Mouse (Mus musculus): ENCODE data around the gene Appl2. TPM values are rescaled to one million over a fixed set of nuclear protein-coding genes. Genes with fewer than 3 reads are reported as not detected.
A peak's percentile ranks its signal among the peaks of the same experiment; 100 is the strongest.

The Appl2 gene
- polyA plus RNA-seq, 1 experiment, result 30.7 TPM

DNA sequence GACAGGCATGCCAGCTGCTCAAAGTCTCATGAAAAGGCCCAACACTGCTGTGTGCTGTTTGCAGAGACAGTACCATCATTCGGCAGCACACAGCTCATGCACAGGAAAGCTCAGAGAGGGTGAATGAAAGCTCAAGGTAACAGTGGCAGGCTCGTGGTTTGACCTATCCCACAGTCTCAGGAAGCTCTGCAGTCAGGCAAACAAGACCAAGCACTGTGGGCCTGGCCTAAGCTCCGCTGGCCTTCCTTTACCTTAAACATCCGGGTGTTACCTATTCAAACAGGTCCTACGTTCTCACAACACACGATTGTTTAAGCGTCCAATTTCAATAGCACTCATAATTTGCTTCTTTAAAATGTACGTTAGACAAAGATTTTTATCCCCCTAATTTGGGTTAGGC lies 4.4 kb downstream of the Appl2 start:
- Histone ChIP-seq H3K27ac (ENCODE audit: control insufficient read depth, insufficient read depth, low read depth, low read length) (peak overlapping the region; percentile 0; the same call in 1 of the 2 replicates), H3K4me3 (ENCODE audit: control insufficient read depth, low read depth, low read length) (no peak overlapping the region), H3K36me3 (ENCODE audit: control insufficient read depth, insufficient read depth, low read length) (no peaks in the 10 kb centered on the region), H3K4me1 (ENCODE audit: control insufficient read depth, insufficient read depth, low read length) (peaks cover 11% of the 10 kb centered on the region), H3K27me3 (ENCODE audit: control insufficient read depth, insufficient read depth, low read length) (no peaks in the 10 kb centered on the region)
- no peak for TF ChIP-seq POLR2A (IDR thresholded peaks at IDR 0.05; ENCODE audit: control insufficient read depth, low read depth, low read length)
- no peak for TF ChIP-seq CTCF (IDR thresholded peaks at IDR 0.05; ENCODE audit: control insufficient read depth, insufficient read depth, insufficient replicate concordance, low read depth, low read length)

DNA sequence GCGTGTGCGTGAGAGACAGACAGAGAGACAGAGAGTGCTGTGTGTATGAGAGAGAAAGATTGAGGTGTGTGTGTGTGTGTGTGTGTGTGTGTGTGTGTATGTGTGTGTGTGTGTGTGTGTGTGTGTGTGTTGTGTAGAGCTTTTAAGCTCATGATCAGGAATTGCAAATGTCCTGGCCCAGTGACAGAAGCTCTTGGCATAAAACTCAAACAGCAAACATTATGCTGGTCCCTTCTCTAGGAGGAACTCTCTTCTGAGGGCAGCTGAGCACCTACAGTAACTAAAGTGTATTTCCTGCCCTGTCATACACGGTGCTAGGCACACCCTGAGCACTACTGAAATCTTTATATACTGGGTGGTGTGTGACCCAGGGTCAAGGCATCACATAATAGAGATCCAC lies 6.9 kb downstream of the Appl2 start:
- no peaks in the 10 kb centered on the region for H3K36me3 ChIP-seq (ENCODE audit: control insufficient read depth, insufficient read depth, low read length)
- TF ChIP-seq CTCF (IDR thresholded peaks at IDR 0.05; ENCODE audit: control insufficient read depth, insufficient read depth, insufficient replicate concordance, low read depth, low read length) (no peak), POLR2A (IDR thresholded peaks at IDR 0.05; ENCODE audit: control insufficient read depth, low read depth, low read length) (no peak)
- H3K27ac ChIP-seq (ENCODE audit: control insufficient read depth, insufficient read depth, low read depth, low read length), result no peak overlapping the region
- H3K4me1 ChIP-seq (ENCODE audit: control insufficient read depth, insufficient read depth, low read length), result peaks cover 9% of the 10 kb centered on the region
- no peaks in the 10 kb centered on the region for H3K27me3 ChIP-seq (ENCODE audit: control insufficient read depth, insufficient read depth, low read length)
- H3K4me3 ChIP-seq (ENCODE audit: control insufficient read depth, low read depth, low read length), result no peak overlapping the region

DNA sequence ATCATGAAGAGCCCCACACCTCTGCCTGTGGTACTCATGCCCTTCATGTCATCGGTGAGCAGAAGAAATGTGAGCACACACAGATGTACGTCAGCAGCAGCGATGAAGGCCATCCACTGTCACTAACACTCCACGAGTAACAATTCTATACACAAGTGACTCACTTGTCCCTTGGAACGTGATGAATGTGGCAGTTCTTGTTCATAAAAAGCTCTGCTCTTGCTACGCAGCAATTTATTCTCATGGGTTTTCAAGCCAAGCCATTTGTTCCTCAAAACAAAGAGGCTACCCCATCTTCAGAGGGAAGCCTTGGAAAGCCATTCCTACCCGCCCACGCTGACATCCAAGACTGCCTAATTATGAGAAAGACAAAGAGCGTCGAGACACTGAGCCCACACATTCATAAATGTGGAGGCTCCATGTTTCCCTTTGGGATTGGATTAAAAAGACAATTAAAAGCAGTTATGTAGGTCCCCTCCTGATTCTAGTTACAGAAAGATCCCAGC lies 8.6 kb downstream of the Appl2 start:
- no peaks in the 10 kb centered on the region for H3K27me3 ChIP-seq (ENCODE audit: control insufficient read depth, insufficient read depth, low read length)
- peaks cover 7% of the 10 kb centered on the region for H3K4me1 ChIP-seq (ENCODE audit: control insufficient read depth, insufficient read depth, low read length)
- TF ChIP-seq CTCF (IDR thresholded peaks at IDR 0.05; ENCODE audit: control insufficient read depth, insufficient read depth, insufficient replicate concordance, low read depth, low read length) (no peak), POLR2A (IDR thresholded peaks at IDR 0.05; ENCODE audit: control insufficient read depth, low read depth, low read length) (no peak)
- H3K27ac ChIP-seq (ENCODE audit: control insufficient read depth, insufficient read depth, low read depth, low read length), result no peak overlapping the region
- no peak overlapping the region for H3K4me3 ChIP-seq (ENCODE audit: control insufficient read depth, low read depth, low read length)
- H3K36me3 ChIP-seq (ENCODE audit: control insufficient read depth, insufficient read depth, low read length), result no peaks in the 10 kb centered on the region

DNA sequence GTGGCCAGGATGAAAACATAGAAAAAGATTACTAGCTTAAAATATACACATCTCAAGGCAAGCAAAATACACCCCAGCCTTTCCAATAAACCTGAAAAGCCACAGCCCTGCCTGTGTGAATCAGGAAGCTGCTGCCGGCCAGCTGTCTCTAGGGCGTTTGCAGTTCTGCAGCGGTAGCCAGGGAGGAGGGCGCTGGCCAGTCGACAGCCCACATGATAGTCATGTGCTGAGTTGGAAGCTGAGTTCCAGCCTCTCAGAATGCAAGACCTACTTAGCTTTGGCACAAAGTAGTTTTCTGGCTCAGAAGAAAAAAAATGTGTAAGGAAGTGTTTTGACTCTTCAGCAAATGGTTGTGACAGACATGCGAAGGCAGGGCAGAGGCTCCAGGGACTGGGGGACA lies 11.2 kb downstream of the Appl2 start:
- H3K4me3 ChIP-seq (ENCODE audit: control insufficient read depth, low read depth, low read length), result no peak overlapping the region
- H3K27ac ChIP-seq (ENCODE audit: control insufficient read depth, insufficient read depth, low read depth, low read length), result peak overlapping the region; percentile 19; the same call in 1 of the 2 replicates
- no peaks in the 10 kb centered on the region for H3K4me1 ChIP-seq (ENCODE audit: control insufficient read depth, insufficient read depth, low read length)
- no peaks in the 10 kb centered on the region for H3K27me3 ChIP-seq (ENCODE audit: control insufficient read depth, insufficient read depth, low read length)
- H3K36me3 ChIP-seq (ENCODE audit: control insufficient read depth, insufficient read depth, low read length), result no peaks in the 10 kb centered on the region
- TF ChIP-seq POLR2A (IDR thresholded peaks at IDR 0.05; ENCODE audit: control insufficient read depth, low read depth, low read length) (no peak), CTCF (IDR thresholded peaks at IDR 0.05; ENCODE audit: control insufficient read depth, insufficient read depth, insufficient replicate concordance, low read depth, low read length) (no peak)

DNA sequence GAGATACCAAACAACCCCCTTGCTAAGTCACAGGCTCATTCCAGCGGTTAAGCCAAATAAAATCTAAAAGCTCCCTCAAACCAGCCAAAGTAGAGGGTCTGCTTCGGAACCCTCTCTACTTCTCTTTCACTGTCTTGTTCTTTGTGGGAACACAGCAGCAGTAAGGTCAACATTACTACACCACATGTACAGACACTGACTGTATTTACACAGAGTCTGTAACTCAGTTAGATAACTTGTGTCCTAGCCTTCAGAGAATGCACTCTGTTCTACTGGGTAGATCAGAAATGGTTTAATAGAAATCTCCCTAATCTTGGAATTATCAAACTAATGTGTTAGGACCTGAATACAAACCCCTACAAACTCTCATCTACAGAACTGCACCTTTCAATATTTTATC lies 12.3 kb downstream of the Appl2 start:
- Histone ChIP-seq H3K4me3 (ENCODE audit: control insufficient read depth, low read depth, low read length) (no peak overlapping the region), H3K4me1 (ENCODE audit: control insufficient read depth, insufficient read depth, low read length) (no peaks in the 10 kb centered on the region), H3K27ac (ENCODE audit: control insufficient read depth, insufficient read depth, low read depth, low read length) (no peak overlapping the region), H3K27me3 (ENCODE audit: control insufficient read depth, insufficient read depth, low read length) (no peaks in the 10 kb centered on the region), H3K36me3 (ENCODE audit: control insufficient read depth, insufficient read depth, low read length) (no peaks in the 10 kb centered on the region)
- TF ChIP-seq POLR2A (IDR thresholded peaks at IDR 0.05; ENCODE audit: control insufficient read depth, low read depth, low read length), result no peak
- no peak for TF ChIP-seq CTCF (IDR thresholded peaks at IDR 0.05; ENCODE audit: control insufficient read depth, insufficient read depth, insufficient replicate concordance, low read depth, low read length)

DNA sequence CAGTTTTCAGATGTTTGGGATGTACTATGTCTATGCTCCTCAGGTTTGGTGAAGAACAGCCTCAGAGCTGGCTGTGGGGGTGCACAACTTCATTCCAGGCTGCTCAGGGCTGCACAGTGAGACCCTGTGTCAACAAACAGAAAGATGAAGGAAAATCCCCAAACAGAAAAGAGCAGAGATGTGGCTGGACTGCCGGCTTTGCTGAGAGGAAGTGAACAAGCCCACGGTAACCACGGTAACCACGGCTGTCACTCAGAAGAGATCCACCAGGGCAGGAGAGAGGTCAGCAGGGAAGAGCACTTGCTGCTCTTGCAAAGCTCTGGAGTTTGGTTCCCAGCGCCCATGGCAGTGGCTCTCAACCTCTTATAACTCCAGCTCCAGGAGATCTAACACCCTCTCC lies 14.1 kb downstream of the Appl2 start:
- no peak for TF ChIP-seq CTCF (IDR thresholded peaks at IDR 0.05; ENCODE audit: control insufficient read depth, insufficient read depth, insufficient replicate concordance, low read depth, low read length)
- Histone ChIP-seq H3K4me1 (ENCODE audit: control insufficient read depth, insufficient read depth, low read length) (no peaks in the 10 kb centered on the region), H3K27ac (ENCODE audit: control insufficient read depth, insufficient read depth, low read depth, low read length) (no peak overlapping the region), H3K36me3 (ENCODE audit: control insufficient read depth, insufficient read depth, low read length) (no peaks in the 10 kb centered on the region), H3K27me3 (ENCODE audit: control insufficient read depth, insufficient read depth, low read length) (no peaks in the 10 kb centered on the region), H3K4me3 (ENCODE audit: control insufficient read depth, low read depth, low read length) (no peak overlapping the region)

DNA sequence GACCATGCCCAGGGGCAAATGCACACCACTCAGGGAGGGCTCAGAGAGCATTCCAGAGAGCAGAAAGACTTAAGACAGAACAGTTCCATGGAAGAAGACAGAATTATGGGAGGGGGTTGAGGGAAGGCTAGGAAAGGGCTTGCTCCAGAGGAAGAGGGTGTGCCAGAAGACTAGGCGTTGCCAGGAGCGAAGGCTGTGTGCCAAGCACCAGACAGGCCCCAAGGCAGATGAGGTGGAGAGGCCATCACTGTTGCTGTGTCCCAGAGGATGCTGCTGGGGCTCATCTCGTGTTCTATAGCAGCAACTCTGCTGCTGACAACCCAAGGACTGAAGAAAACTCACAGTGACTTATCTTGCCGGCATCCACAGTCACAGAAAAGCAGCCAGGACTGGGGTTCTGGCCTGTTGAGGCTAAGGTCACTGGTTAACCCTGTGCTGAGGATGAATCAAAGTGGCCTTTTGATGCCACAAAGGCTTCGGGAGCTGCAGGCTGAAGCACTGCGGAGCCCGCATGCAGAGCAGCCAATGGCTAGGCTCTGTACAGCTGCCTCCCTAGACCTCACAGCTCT lies 15.6 kb downstream of the Appl2 start:
- TF ChIP-seq CTCF (IDR thresholded peaks at IDR 0.05; ENCODE audit: control insufficient read depth, insufficient read depth, insufficient replicate concordance, low read depth, low read length) (no peak), POLR2A (IDR thresholded peaks at IDR 0.05; ENCODE audit: control insufficient read depth, low read depth, low read length) (no peak)
- Histone ChIP-seq H3K4me1 (ENCODE audit: control insufficient read depth, insufficient read depth, low read length) (no peaks in the 10 kb centered on the region), H3K27me3 (ENCODE audit: control insufficient read depth, insufficient read depth, low read length) (no peaks in the 10 kb centered on the region), H3K36me3 (ENCODE audit: control insufficient read depth, insufficient read depth, low read length) (no peaks in the 10 kb centered on the region), H3K27ac (ENCODE audit: control insufficient read depth, insufficient read depth, low read depth, low read length) (no peak overlapping the region), H3K4me3 (ENCODE audit: control insufficient read depth, low read depth, low read length) (no peak overlapping the region)

DNA sequence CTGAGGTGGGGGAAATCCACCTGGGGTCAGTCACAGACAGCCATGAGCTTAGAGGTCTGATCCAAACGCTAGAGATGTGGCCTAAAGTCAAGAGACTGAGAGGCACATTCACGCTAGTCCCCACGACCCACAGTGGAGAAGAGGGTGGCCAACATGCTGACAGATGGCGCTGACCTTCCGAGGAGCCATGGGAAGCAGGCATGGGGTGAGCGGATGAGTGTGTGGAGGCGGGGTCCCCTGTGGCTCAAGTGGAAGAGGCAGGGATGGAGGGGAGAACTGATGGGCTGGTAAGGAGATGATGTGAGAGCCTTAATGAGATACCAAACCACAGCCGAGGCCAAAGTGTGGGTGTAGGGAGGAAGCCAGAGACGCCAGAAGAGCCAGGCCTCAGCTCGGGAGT lies 16.8 kb downstream of the Appl2 start:
- TF ChIP-seq CTCF (IDR thresholded peaks at IDR 0.05; ENCODE audit: control insufficient read depth, insufficient read depth, insufficient replicate concordance, low read depth, low read length), result no peak
- no peak for TF ChIP-seq POLR2A (IDR thresholded peaks at IDR 0.05; ENCODE audit: control insufficient read depth, low read depth, low read length)
- Histone ChIP-seq H3K27ac (ENCODE audit: control insufficient read depth, insufficient read depth, low read depth, low read length) (no peak overlapping the region), H3K4me1 (ENCODE audit: control insufficient read depth, insufficient read depth, low read length) (no peaks in the 10 kb centered on the region), H3K4me3 (ENCODE audit: control insufficient read depth, low read depth, low read length) (no peak overlapping the region), H3K36me3 (ENCODE audit: control insufficient read depth, insufficient read depth, low read length) (no peaks in the 10 kb centered on the region), H3K27me3 (ENCODE audit: control insufficient read depth, insufficient read depth, low read length) (no peaks in the 10 kb centered on the region)

All from testis, adult 2 months (tissue).